In genomic region chr2:118664975-118665516, GRCm38 (mm10) we compare ENCODE assay signal across 14 mouse cellular contexts. TPM values are rescaled to one million over a fixed set of nuclear protein-coding genes. Genes with fewer than 3 reads are reported as not detected.
A peak's percentile ranks its signal among the peaks of the same experiment; 100 is the strongest.
DNase-seq lines count a peak whose midpoint lies in the region; ATAC-seq and TF ChIP-seq lines count a peak whose summit lies in the region.
"Had no signal": no experiment of that assay in that cellular context is flagged by ENCODE, and none has a peak within 500 bp of the region (broad histone marks: within the 10 kb centered on the region; RNA-seq: fewer than 3 reads in every experiment).

No protein-coding gene starts in this region.

- no peak for TF ChIP-seq EP300 in heart, postnatal 0 days (IDR thresholded peaks at IDR 0.05; ENCODE audit: low read depth)

- H3K4me3 ChIP-seq in heart, postnatal 0 days (ENCODE audit: low read depth, low read length): no peak overlapping the region
- no peak overlapping the region for H3K4me3 ChIP-seq in liver, embryonic 13.5 days (replicated peaks)
- H3K4me3 ChIP-seq in hindbrain, embryonic 16.5 days (ENCODE audit: low read length): no peak overlapping the region
- H3K4me3 ChIP-seq: embryonic facial prominence, embryonic 12.5 days had no signal

- H3K9ac ChIP-seq in heart, postnatal 0 days (replicated peaks; ENCODE audit: low read depth, low read length): 0 out of 2 replicates have a peak overlapping the region, but pooled peaks have one; percentile 46
- 0 out of 2 replicates have a peak overlapping the region, but pooled peaks have one; percentile 8 for H3K9ac ChIP-seq in liver, embryonic 13.5 days
- H3K9ac ChIP-seq in hindbrain, embryonic 16.5 days (ENCODE audit: low read depth, low read length): no peak overlapping the region; the same call in 1 of the 2 replicates
- H3K9ac ChIP-seq: embryonic facial prominence, embryonic 12.5 days had no signal

- no peak for TF ChIP-seq CTCF in heart, postnatal 0 days (IDR thresholded peaks at IDR 0.05; ENCODE audit: low read depth)

- no peaks in the 10 kb centered on the region for H3K27me3 ChIP-seq in heart, postnatal 0 days (ENCODE audit: control insufficient read depth, insufficient read depth, low read length)
- 0 out of 2 replicates have a peak, but pooled peaks cover 7% of the 10 kb centered on the region for H3K27me3 ChIP-seq in liver, embryonic 13.5 days
- no peaks in the 10 kb centered on the region for H3K27me3 ChIP-seq in hindbrain, embryonic 16.5 days (replicated peaks; ENCODE audit: control insufficient read depth, insufficient read depth, low read length)

- DNase-seq in adrenal gland, adult (ENCODE audit: inconsistent age in 2 of 2, low spot score in 1 of 2): peak; percentile 48 to 79
- DNase-seq in adrenal gland, adult 18-20 months (ENCODE audit: low spot score in 2 of 2): no peak
- DNase-seq in heart, postnatal 0 days (ENCODE audit: low spot score): no peak
- no peak for DNase-seq in heart, adult 11 months
- DNase-seq in liver, embryonic 13.5 days: no peak
- DNase-seq in liver: no peak
- DNase-seq in gastrocnemius, postnatal 36 days: no peak
- DNase-seq: cerebellum, adult 9-11 months; heart, adult 18-20 months; thymus, adult 2 months had no signal

- H3K36me3 ChIP-seq in heart, postnatal 0 days (replicated peaks; ENCODE audit: control insufficient read depth, insufficient read depth, low read length): no peaks in the 10 kb centered on the region
- no peaks in the 10 kb centered on the region for H3K36me3 ChIP-seq in liver, embryonic 13.5 days
- no peaks in the 10 kb centered on the region for H3K36me3 ChIP-seq in hindbrain, embryonic 16.5 days (ENCODE audit: control insufficient read depth, insufficient read depth, low read length)
- H3K36me3 ChIP-seq: embryonic facial prominence, embryonic 12.5 days had no signal

- no peaks in the 10 kb centered on the region for H3K9me3 ChIP-seq in heart, postnatal 0 days (replicated peaks; ENCODE audit: control insufficient read depth, low read length)
- no peaks in the 10 kb centered on the region for H3K9me3 ChIP-seq in liver, embryonic 13.5 days (replicated peaks)
- no peaks in the 10 kb centered on the region for H3K9me3 ChIP-seq in hindbrain, embryonic 16.5 days (ENCODE audit: control insufficient read depth, low read length)
- H3K9me3 ChIP-seq: embryonic facial prominence, embryonic 12.5 days had no signal

- peaks cover 58% of the 10 kb centered on the region for H3K4me1 ChIP-seq in heart, postnatal 0 days (ENCODE audit: control insufficient read depth, insufficient read depth)
- peaks cover 72% of the 10 kb centered on the region for H3K4me1 ChIP-seq in liver, embryonic 13.5 days (replicated peaks)
- peaks cover 27% of the 10 kb centered on the region for H3K4me1 ChIP-seq in hindbrain, embryonic 16.5 days (ENCODE audit: control insufficient read depth, insufficient read depth, low read depth, low read length)

- peak overlapping the region; percentile 68 for H3K27ac ChIP-seq in heart, postnatal 0 days (ENCODE audit: low read depth)
- no peak overlapping the region for H3K27ac ChIP-seq in liver, embryonic 13.5 days
- no peak overlapping the region for H3K27ac ChIP-seq in hindbrain, embryonic 16.5 days (ENCODE audit: low read depth, low read length)
- H3K27ac ChIP-seq: embryonic facial prominence, embryonic 12.5 days; kidney, postnatal 0 days had no signal

- peak overlapping the region; percentile 77; the same call in 1 of the 2 replicates for H3K4me2 ChIP-seq in heart, postnatal 0 days (ENCODE audit: low read depth, low read length)
- H3K4me2 ChIP-seq in liver, embryonic 13.5 days: no peak overlapping the region
- H3K4me2 ChIP-seq in hindbrain, embryonic 16.5 days (ENCODE audit: low read length): peak overlapping the region; percentile 77

- no peak for ATAC-seq in heart, postnatal 0 days (ENCODE audit: insufficient read depth, low read depth)
- ATAC-seq in liver, embryonic 13.5 days (ENCODE audit: low read depth): no peak
- ATAC-seq in hindbrain, embryonic 16.5 days: no peak

- WGBS in heart, postnatal 0 days: 54% methylated on average over 3 of the region's 3 CpGs
- WGBS in liver, embryonic 13.5 days (ENCODE audit: insufficient replicate concordance): 66% methylated on average over 3 of the region's 3 CpGs
- 83% methylated on average over 3 of the region's 3 CpGs for WGBS in hindbrain, embryonic 16.5 days

- intact Hi-C loops in gastrocnemius, postnatal 36 days (cut with DNase I): no loop called here

RNA-seq across cellular contexts. Expression of gene Pak6, which starts 1.9 kb away (rescaled TPM):
- total RNA-seq in adrenal gland, adult 18-20 months (2021): 10 to 100 TPM; 11.5 to 19.4 TPM
- 16.8 and 17.0 TPM in 2 replicates for total RNA-seq in heart, postnatal 0 days (2014; rRNA removed; ENCODE audit: low replicate concordance)
- polyA plus RNA-seq in heart, postnatal 0 days (2015; fragmentation: Nextera tagmentation; extraction: Ambion mirVana): 7.9 and 9.0 TPM in 2 replicates
- 0.65 and 1.0 TPM in 2 replicates for polyA plus RNA-seq in liver, embryonic 13.5 days (2015; fragmentation: Nextera tagmentation; extraction: Ambion mirVana)
- polyA plus RNA-seq in hindbrain, embryonic 16.5 days (2015; fragmentation: Nextera tagmentation; extraction: Ambion mirVana): 45.0 and 53.9 TPM in 2 replicates
- under 1 TPM; 0.20 to 0.31 TPM for total RNA-seq in gastrocnemius, postnatal 36 days (2021)

RNA-seq across cellular contexts. Expression of gene Ankrd63, which starts 38.7 kb away (rescaled TPM):
- total RNA-seq in adrenal gland, adult 18-20 months (2021): under 1 TPM; 0.06 to 0.40 TPM
- total RNA-seq in heart, postnatal 0 days (2014; rRNA removed; ENCODE audit: low replicate concordance): 7.6 and 14.3 TPM in 2 replicates
- polyA plus RNA-seq in heart, postnatal 0 days (2015; fragmentation: Nextera tagmentation; extraction: Ambion mirVana): 1.6 and 2.0 TPM in 2 replicates
- not detected in 2 replicates for polyA plus RNA-seq in liver, embryonic 13.5 days (2015; fragmentation: Nextera tagmentation; extraction: Ambion mirVana)
- 0.03 TPM in 1 of 2 replicates, not detected in the other for polyA plus RNA-seq in hindbrain, embryonic 16.5 days (2015; fragmentation: Nextera tagmentation; extraction: Ambion mirVana)
- not detected for total RNA-seq in gastrocnemius, postnatal 36 days (2021)
- polyA plus RNA-seq: embryonic facial prominence, embryonic 12.5 days; neural tube, embryonic 11.5 days had no signal

Comparison
In these comparisons a context has a peak if more than half of its experiments do, and no peak if none do; other contexts are left out.
1. DNase-seq: peak in adrenal gland, adult (2 of 2); none in adrenal gland, adult 18-20 months (0 of 2), heart, postnatal 0 days (single experiment), heart, adult 11 months (single experiment), liver, embryonic 13.5 days (single experiment), liver (single experiment) and gastrocnemius, postnatal 36 days (0 of 2).
2. RNA of gene Pak6, which starts 1.9 kb away (total RNA-seq): 11.5 to 19.4 TPM in adrenal gland, adult 18-20 months and 16.8 to 17.0 TPM in heart, postnatal 0 days; 0.20 to 0.31 TPM in gastrocnemius, postnatal 36 days; every median in the first group is over 4 times any median in the second.